Mouse (Mus musculus) monocyte, adult 59 days (primary cell): ENCODE results near the gene Fam43b. TPM values are rescaled to one million over a fixed set of nuclear protein-coding genes. Genes with fewer than 3 reads are reported as not detected.

ENCODE experiments used
- total RNA-seq, 2 experiments: library from RNA; stranded (reverse); gene quantifications; one replicate each; pipeline ENCODE4 v1.2.4; 2023

Gene Fam43b
- total RNA-seq = not detected

GRCm38 (mm10) chr4:138395971-138396645 lies at the start of gene Fam43b:
Gene Fam43b (minus strand): TSS chr4:138396528.

GRCm38 (mm10) chr4:138434347-138435316 lies 38.3 kb upstream of the Fam43b start, which contains the start of gene Mul1:
Gene Mul1 (plus strand): TSS chr4:138434671.

GRCm38 (mm10) chr4:138367641-138368497 lies 28.5 kb downstream of the Fam43b start, which contains the start of gene Cda:
Gene Cda (minus strand): TSS chr4:138367992.

Other genes starting within 250 kb of the Fam43b start
- 10 to 100 TPM; 79.2 to 86.1 TPM for gene Hp1bp3, start 180.2 kb downstream of the Fam43b start, total RNA-seq
- under 1 TPM; 0.36 to 0.50 TPM for gene Sh2d5, start 146.1 kb downstream of the Fam43b start, total RNA-seq
- under 1 TPM; 0.52 to 0.85 TPM for gene Kif17, start 146.1 kb downstream of the Fam43b start, total RNA-seq
- gene Ddost, start 91.8 kb downstream of the Fam43b start, total RNA-seq = 100 to 1,000 TPM in 1 of 2 experiments, 10 to 100 TPM in 1; 98.4 to 102 TPM
- gene Pink1, start 70.2 kb downstream of the Fam43b start, total RNA-seq = 10 to 100 TPM; 47.7 to 49.5 TPM
- not detected for gene Cda, start 28.5 kb downstream of the Fam43b start, total RNA-seq
- gene Mul1, start 38.1 kb upstream of the Fam43b start, total RNA-seq = 10 to 100 TPM; 28.2 to 32.0 TPM
- under 1 TPM; 0.21 to 0.30 TPM for gene Camk2n1, start 57.8 kb upstream of the Fam43b start, total RNA-seq
- gene Vwa5b1, start 239.4 kb upstream of the Fam43b start, total RNA-seq = not detected